In genomic region chr6:134969498-134969897, GRCm38 (mm10) we compare ENCODE assay signal across 31 mouse cellular contexts. TPM values are rescaled to one million over a fixed set of nuclear protein-coding genes. Genes with fewer than 3 reads are reported as not detected.
DNase-seq lines count a peak whose midpoint lies in the region; ATAC-seq lines count a peak whose summit lies in the region.
"Had no signal": no experiment of that assay in that cellular context is flagged by ENCODE, and none has a peak within 500 bp of the region (broad histone marks: within the 10 kb centered on the region; RNA-seq: fewer than 3 reads in every experiment).

No protein-coding gene starts in this region.

- H3K9ac ChIP-seq in intestine, embryonic 15.5 days, result no peak overlapping the region
- H3K9ac ChIP-seq in heart, embryonic 12.5 days, result no peak overlapping the region
- H3K9ac ChIP-seq: embryonic facial prominence, embryonic 13.5 days; forebrain, embryonic 12.5 days; heart, embryonic 15.5 days; hindbrain, embryonic 13.5 days had no signal

- H3K4me1 ChIP-seq in intestine, embryonic 15.5 days (replicated peaks), result no peaks in the 10 kb centered on the region; the same call in 1 of the 2 replicates
- H3K4me1 ChIP-seq in heart, embryonic 12.5 days (replicated peaks), result 0 out of 2 replicates have a peak, but pooled peaks cover 3% of the 10 kb centered on the region
- H3K4me1 ChIP-seq: embryonic facial prominence, embryonic 10.5 days; embryonic facial prominence, embryonic 13.5 days; forebrain, embryonic 12.5 days; heart, embryonic 15.5 days; hindbrain, embryonic 10.5 days; hindbrain, embryonic 13.5 days had no signal

- no peaks in the 10 kb centered on the region for H3K9me3 ChIP-seq in intestine, embryonic 15.5 days
- H3K9me3 ChIP-seq in heart, embryonic 12.5 days (replicated peaks), result 0 out of 2 replicates have a peak, but pooled peaks cover 4% of the 10 kb centered on the region
- H3K9me3 ChIP-seq: embryonic facial prominence, embryonic 10.5 days; forebrain, embryonic 12.5 days; heart, embryonic 15.5 days; hindbrain, embryonic 10.5 days; hindbrain, embryonic 13.5 days had no signal

- WGBS in intestine, embryonic 15.5 days, result 88% methylated on average over 2 of the region's 2 CpGs
- 92% methylated on average over 2 of the region's 2 CpGs for WGBS in heart, embryonic 12.5 days

- ATAC-seq in intestine, embryonic 15.5 days, result no peak
- no peak for ATAC-seq in heart, embryonic 12.5 days (ENCODE audit: insufficient number of reproducible peaks, low FRiP score)
- ATAC-seq: activated CD4-positive, CD25-positive, alpha-beta regulatory T cell, adult 4 months; CD4-positive, CD25-positive, alpha-beta regulatory T cell, adult 4 months; forebrain, embryonic 16.5 days; hindbrain, embryonic 16.5 days; intestine, embryonic 16.5 days; Patski had no signal

- no peak overlapping the region for H3K4me2 ChIP-seq in intestine, embryonic 15.5 days (replicated peaks)
- H3K4me2 ChIP-seq in heart, embryonic 12.5 days, result no peak overlapping the region
- H3K4me2 ChIP-seq: embryonic facial prominence, embryonic 13.5 days; forebrain, embryonic 12.5 days; heart, embryonic 11.5 days; heart, embryonic 15.5 days; hindbrain, embryonic 13.5 days had no signal

- no peak overlapping the region for H3K4me3 ChIP-seq in intestine, embryonic 15.5 days (replicated peaks)
- H3K4me3 ChIP-seq in heart, embryonic 12.5 days, result no peak overlapping the region
- H3K4me3 ChIP-seq: embryonic facial prominence, embryonic 10.5 days; embryonic facial prominence, embryonic 13.5 days; erythroblast, embryonic 14.5 days; forebrain, embryonic 12.5 days; heart, embryonic 15.5 days; hindbrain, embryonic 10.5 days; hindbrain, embryonic 13.5 days had no signal

- peak; percentile 31 for DNase-seq in 3134 (ENCODE audit: extremely low read depth, insufficient read length, low spot score)
- DNase-seq in 3T3-L1 (ENCODE audit: low read depth, low spot score), result peak; percentile 61
- DNase-seq in NIH3T3 (ENCODE audit: low read depth), result peak; percentile 48
- peak; percentile 29 for DNase-seq in brain, adult 2 months (ENCODE audit: low read depth, low spot score)
- DNase-seq: adrenal gland, postnatal 10 days; cerebellum, adult 11-12 months; cerebellum, adult 8-10 months; cerebellum, postnatal 10 days; cerebellum, postnatal 36 days; embryo, embryonic 11 days; gastrocnemius, postnatal 10 days; gastrocnemius, postnatal 36 days; heart, postnatal 10 days; heart, postnatal 36 days; kidney, adult 18-20 months had no signal

- no peaks in the 10 kb centered on the region for H3K36me3 ChIP-seq in intestine, embryonic 15.5 days
- H3K36me3 ChIP-seq in heart, embryonic 12.5 days, result no peaks in the 10 kb centered on the region
- H3K36me3 ChIP-seq: embryonic facial prominence, embryonic 10.5 days; embryonic facial prominence, embryonic 13.5 days; forebrain, embryonic 12.5 days; heart, embryonic 15.5 days; hindbrain, embryonic 10.5 days; hindbrain, embryonic 13.5 days had no signal

- H3K27me3 ChIP-seq in intestine, embryonic 15.5 days (replicated peaks), result no peaks in the 10 kb centered on the region
- H3K27me3 ChIP-seq in heart, embryonic 12.5 days (replicated peaks), result no peaks in the 10 kb centered on the region
- H3K27me3 ChIP-seq: embryonic facial prominence, embryonic 13.5 days; forebrain, embryonic 12.5 days; heart, embryonic 15.5 days; hindbrain, embryonic 13.5 days; Patski had no signal

- no peak overlapping the region for H3K27ac ChIP-seq in intestine, embryonic 15.5 days
- no peak overlapping the region for H3K27ac ChIP-seq in heart, embryonic 12.5 days (ENCODE audit: poor library complexity, severe bottlenecking)
- H3K27ac ChIP-seq: embryonic facial prominence, embryonic 10.5 days; embryonic facial prominence, embryonic 13.5 days; forebrain, embryonic 12.5 days; heart, embryonic 15.5 days; hindbrain, embryonic 10.5 days; hindbrain, embryonic 13.5 days had no signal

RNA-seq across cellular contexts. Expression of gene Apold1, which starts 12.0 kb away (rescaled TPM):
- polyA plus RNA-seq in intestine, embryonic 15.5 days (2015; fragmentation: Nextera tagmentation; extraction: Ambion mirVana), result 3.5 and 3.6 TPM in 2 replicates
- polyA plus RNA-seq in heart, embryonic 12.5 days (2016; fragmentation: Nextera tagmentation; extraction: Ambion mirVana), result 5.4 and 5.8 TPM in 2 replicates

RNA-seq across cellular contexts. Expression of gene Ddx47, which starts 41.9 kb away (rescaled TPM):
- 97.4 and 99.7 TPM in 2 replicates for polyA plus RNA-seq in intestine, embryonic 15.5 days (2015; fragmentation: Nextera tagmentation; extraction: Ambion mirVana)
- 64.3 and 65.4 TPM in 2 replicates for polyA plus RNA-seq in heart, embryonic 12.5 days (2016; fragmentation: Nextera tagmentation; extraction: Ambion mirVana)

RNA-seq across cellular contexts. Expression of gene Cdkn1b, which starts 49.3 kb away (rescaled TPM):
- 15.3 and 15.9 TPM in 2 replicates for polyA plus RNA-seq in intestine, embryonic 15.5 days (2015; fragmentation: Nextera tagmentation; extraction: Ambion mirVana)
- 16.8 and 17.4 TPM in 2 replicates for polyA plus RNA-seq in heart, embryonic 12.5 days (2016; fragmentation: Nextera tagmentation; extraction: Ambion mirVana)
